Mouse (Mus musculus): ENCODE data around the gene Mcoln2. TPM values are rescaled to one million over a fixed set of nuclear protein-coding genes. Genes with fewer than 3 reads are reported as not detected.
A peak's percentile ranks its signal among the peaks of the same experiment; 100 is the strongest.

The Mcoln2 gene
- polyA plus RNA-seq, 1 experiment from 2014 or later, result 0.35 TPM

GRCm38 (mm10) chr3:146121310-146122124, 28.1 kb upstream of the Mcoln2 start:
- Histone ChIP-seq H3K4me1 (peaks cover 9% of the 10 kb centered on the region; the same call in 1 of the 2 replicates), H3K9ac (peak overlapping the region; percentile 18; the same call in 1 of the 2 replicates), H3K27ac (no peak overlapping the region), H3K9me3 (replicated peaks) (no peaks in the 10 kb centered on the region), H3K4me2 (replicated peaks) (peak overlapping the region; percentile 47), H3K27me3 (peaks cover 27% of the 10 kb centered on the region), H3K36me3 (no peaks in the 10 kb centered on the region), H3K4me3 (peak overlapping the region; percentile 21)
- peak; percentile 40; the same call in 1 of the 2 replicates for ATAC-seq (ENCODE audit: low FRiP score)
- 9% methylated on average over 25 of the region's 25 CpGs for WGBS

- H3K4me1 ChIP-seq, result peaks cover 9% of the 10 kb centered on the region; the same call in 1 of the 2 replicates
- ATAC-seq (ENCODE audit: low FRiP score), result no peak
- H3K27me3 ChIP-seq, result peaks cover 21% of the 10 kb centered on the region
- H3K9ac ChIP-seq, result no peak overlapping the region
- peak overlapping the region; percentile 47 for H3K4me2 ChIP-seq (replicated peaks)
- H3K27ac ChIP-seq, result no peak overlapping the region
- WGBS, result 41% methylated on average over 3 of the region's 3 CpGs
- H3K9me3 ChIP-seq (replicated peaks), result no peaks in the 10 kb centered on the region
- H3K36me3 ChIP-seq, result no peaks in the 10 kb centered on the region
- H3K4me3 ChIP-seq, result peak overlapping the region; percentile 21; the same call in 1 of the 2 replicates
Measured at GRCm38 (mm10) chr3:146122125-146122420, 27.6 kb upstream of the Mcoln2 start.

- H3K36me3 ChIP-seq, result no peaks in the 10 kb centered on the region
- H3K27me3 ChIP-seq, result peaks cover 12% of the 10 kb centered on the region
- H3K27ac ChIP-seq, result no peak overlapping the region
- no peaks in the 10 kb centered on the region for H3K9me3 ChIP-seq (replicated peaks)
- H3K4me1 ChIP-seq, result peaks cover 9% of the 10 kb centered on the region; the same call in 1 of the 2 replicates
- no peak overlapping the region for H3K4me2 ChIP-seq (replicated peaks)
- 85% methylated on average over 8 of the region's 8 CpGs for WGBS
- no peak overlapping the region for H3K4me3 ChIP-seq
- H3K9ac ChIP-seq, result no peak overlapping the region
- ATAC-seq (ENCODE audit: low FRiP score), result no peak
Measured at GRCm38 (mm10) chr3:146122807-146123463, 26.7 kb upstream of the Mcoln2 start.

DNA sequence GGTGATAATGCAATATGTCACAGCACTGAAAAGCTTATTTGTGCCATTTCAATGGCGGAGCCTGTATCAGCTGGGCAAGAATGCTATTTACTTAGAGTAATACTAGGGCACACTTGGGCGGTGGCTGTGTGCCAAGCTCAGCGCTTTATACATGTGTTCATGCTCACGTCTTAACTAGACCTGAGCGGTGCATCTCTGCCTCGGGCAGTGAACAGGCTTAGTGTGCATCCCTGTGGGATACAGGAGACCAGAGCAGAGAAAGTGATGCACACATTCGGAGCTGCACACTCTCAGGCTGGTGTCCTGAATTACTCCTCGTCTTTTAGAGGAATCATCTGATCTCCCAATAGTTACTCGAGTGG, 26.2 kb upstream of the Mcoln2 start:
- Histone ChIP-seq H3K27ac (no peak overlapping the region), H3K4me1 (peaks cover 9% of the 10 kb centered on the region; the same call in 1 of the 2 replicates), H3K36me3 (no peaks in the 10 kb centered on the region), H3K9ac (no peak overlapping the region), H3K9me3 (replicated peaks) (no peaks in the 10 kb centered on the region), H3K4me3 (no peak overlapping the region), H3K27me3 (peaks cover 7% of the 10 kb centered on the region), H3K4me2 (replicated peaks) (no peak overlapping the region)
- WGBS, result 83% methylated on average over 9 of the region's 9 CpGs
- ATAC-seq (ENCODE audit: low FRiP score), result no peak; the same call in 1 of the 2 replicates

GRCm38 (mm10) chr3:146127205-146127604, 22.4 kb upstream of the Mcoln2 start:
- H3K9ac ChIP-seq, result no peak overlapping the region
- no peak overlapping the region for H3K27ac ChIP-seq
- H3K9me3 ChIP-seq (replicated peaks), result no peaks in the 10 kb centered on the region
- no peaks in the 10 kb centered on the region for H3K36me3 ChIP-seq
- H3K4me2 ChIP-seq (replicated peaks), result no peak overlapping the region
- 78% methylated on average over 6 of the region's 6 CpGs for WGBS
- H3K4me3 ChIP-seq, result no peak overlapping the region
- H3K4me1 ChIP-seq, result 0 out of 2 replicates have a peak, but pooled peaks cover 3% of the 10 kb centered on the region
- no peaks in the 10 kb centered on the region for H3K27me3 ChIP-seq
- ATAC-seq (ENCODE audit: low FRiP score), result no peak

- H3K9ac ChIP-seq, result no peak overlapping the region
- ATAC-seq (ENCODE audit: low FRiP score), result no peak
- H3K4me2 ChIP-seq (replicated peaks), result no peak overlapping the region
- WGBS, result 74% methylated on average over 9 of the region's 9 CpGs
- H3K4me1 ChIP-seq, result no peaks in the 10 kb centered on the region
- no peak overlapping the region for H3K4me3 ChIP-seq
- H3K27me3 ChIP-seq, result no peaks in the 10 kb centered on the region
- no peaks in the 10 kb centered on the region for H3K36me3 ChIP-seq
- no peak overlapping the region for H3K27ac ChIP-seq
- no peaks in the 10 kb centered on the region for H3K9me3 ChIP-seq (replicated peaks)
Measured at GRCm38 (mm10) chr3:146134834-146135233, 14.8 kb upstream of the Mcoln2 start.

DNA sequence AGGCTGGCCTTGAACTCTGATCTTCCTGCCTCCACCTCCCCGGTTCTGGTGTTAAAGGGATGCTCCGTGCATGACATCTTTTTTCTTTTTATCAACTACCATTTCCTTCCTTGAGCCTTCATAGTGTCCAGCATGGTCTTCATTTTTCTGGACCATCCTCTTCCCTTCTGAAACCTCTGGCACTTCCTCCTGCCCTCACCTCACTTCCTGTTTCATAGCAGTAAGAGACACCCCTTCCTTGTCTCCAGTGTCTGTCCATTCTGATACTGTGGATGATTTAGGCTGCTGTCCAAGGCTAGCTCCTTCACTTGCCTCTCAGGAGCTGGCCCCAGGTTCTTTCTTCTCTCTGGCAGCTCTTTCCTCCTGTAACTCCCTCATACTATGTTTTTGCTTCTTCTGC, 14.2 kb upstream of the Mcoln2 start:
- Histone ChIP-seq H3K4me1 (no peaks in the 10 kb centered on the region), H3K9me3 (replicated peaks) (no peaks in the 10 kb centered on the region), H3K27ac (no peak overlapping the region), H3K27me3 (no peaks in the 10 kb centered on the region), H3K4me2 (replicated peaks) (no peak overlapping the region), H3K36me3 (no peaks in the 10 kb centered on the region), H3K4me3 (no peak overlapping the region), H3K9ac (no peak overlapping the region)
- 89% methylated on average over 2 of the region's 2 CpGs for WGBS
- ATAC-seq (ENCODE audit: low FRiP score), result no peak

DNA sequence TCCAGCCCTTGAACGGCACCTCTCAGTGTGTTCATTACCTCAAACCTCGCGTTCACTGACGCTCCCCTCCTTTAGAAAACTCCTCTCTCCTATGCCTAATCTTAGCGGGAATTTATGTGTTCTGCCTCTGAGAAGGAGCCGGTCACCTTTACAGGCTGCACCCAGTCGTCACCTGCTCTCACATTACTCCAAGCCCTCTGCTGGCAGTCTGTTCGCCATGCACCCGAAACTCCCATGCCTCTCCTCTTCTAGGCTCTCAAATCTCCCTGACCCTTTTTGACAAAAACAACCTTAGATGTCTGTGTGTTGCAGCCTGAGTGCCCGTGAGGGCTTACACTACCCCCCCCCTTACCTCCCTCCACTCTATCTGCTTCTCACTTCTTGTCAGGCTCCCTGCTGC, 13.2 kb upstream of the Mcoln2 start:
- Histone ChIP-seq H3K36me3 (no peaks in the 10 kb centered on the region), H3K9ac (no peak overlapping the region), H3K4me3 (no peak overlapping the region), H3K4me1 (no peaks in the 10 kb centered on the region), H3K27ac (no peak overlapping the region), H3K9me3 (replicated peaks) (no peaks in the 10 kb centered on the region), H3K4me2 (replicated peaks) (no peak overlapping the region), H3K27me3 (no peaks in the 10 kb centered on the region)
- 37% methylated on average over 10 of the region's 10 CpGs for WGBS
- ATAC-seq (ENCODE audit: low FRiP score), result no peak

- H3K4me2 ChIP-seq (replicated peaks), result no peak overlapping the region
- 94% methylated on average over 7 of the region's 7 CpGs for WGBS
- H3K27me3 ChIP-seq, result no peaks in the 10 kb centered on the region
- no peaks in the 10 kb centered on the region for H3K36me3 ChIP-seq
- ATAC-seq (ENCODE audit: low FRiP score), result no peak
- H3K9me3 ChIP-seq (replicated peaks), result no peaks in the 10 kb centered on the region
- no peaks in the 10 kb centered on the region for H3K4me1 ChIP-seq
- H3K4me3 ChIP-seq, result no peak overlapping the region
- no peak overlapping the region for H3K27ac ChIP-seq
- H3K9ac ChIP-seq, result no peak overlapping the region
Measured at GRCm38 (mm10) chr3:146140276-146140675, 9.4 kb upstream of the Mcoln2 start.

- Histone ChIP-seq H3K9ac (no peak overlapping the region), H3K9me3 (replicated peaks) (no peaks in the 10 kb centered on the region), H3K4me3 (no peak overlapping the region), H3K27ac (no peak overlapping the region), H3K27me3 (no peaks in the 10 kb centered on the region), H3K4me1 (no peaks in the 10 kb centered on the region), H3K36me3 (no peaks in the 10 kb centered on the region), H3K4me2 (replicated peaks) (no peak overlapping the region)
- WGBS, result 78% methylated on average over 7 of the region's 7 CpGs
- ATAC-seq (ENCODE audit: low FRiP score), result no peak
Measured at GRCm38 (mm10) chr3:146142523-146142922, 7.1 kb upstream of the Mcoln2 start.

- 60% methylated on average over 5 of the region's 5 CpGs for WGBS
- Histone ChIP-seq H3K4me2 (replicated peaks) (no peak overlapping the region), H3K27ac (no peak overlapping the region), H3K4me3 (no peak overlapping the region), H3K36me3 (no peaks in the 10 kb centered on the region), H3K9ac (no peak overlapping the region), H3K9me3 (replicated peaks) (no peaks in the 10 kb centered on the region), H3K4me1 (peaks cover 10% of the 10 kb centered on the region), H3K27me3 (peaks cover 19% of the 10 kb centered on the region)
- no peak for ATAC-seq (ENCODE audit: low FRiP score)
Measured at GRCm38 (mm10) chr3:146145501-146145900, 4.1 kb upstream of the Mcoln2 start.

GRCm38 (mm10) chr3:146146131-146146530, 3.5 kb upstream of the Mcoln2 start:
- Histone ChIP-seq H3K4me2 (replicated peaks) (no peak overlapping the region), H3K4me3 (no peak overlapping the region), H3K4me1 (peaks cover 12% of the 10 kb centered on the region), H3K27ac (no peak overlapping the region), H3K27me3 (peaks cover 25% of the 10 kb centered on the region), H3K36me3 (no peaks in the 10 kb centered on the region), H3K9me3 (replicated peaks) (no peaks in the 10 kb centered on the region), H3K9ac (no peak overlapping the region)
- no peak for ATAC-seq (ENCODE audit: low FRiP score)
- 75% methylated on average over 5 of the region's 5 CpGs for WGBS

- H3K9me3 ChIP-seq (replicated peaks), result no peaks in the 10 kb centered on the region
- H3K4me3 ChIP-seq, result peak overlapping the region; percentile 38
- H3K9ac ChIP-seq, result peak overlapping the region; percentile 49
- peaks cover 18% of the 10 kb centered on the region for H3K4me1 ChIP-seq
- H3K27ac ChIP-seq, result no peak overlapping the region
- WGBS, result 1% methylated on average over 26 of the region's 26 CpGs
- H3K4me2 ChIP-seq (replicated peaks), result peak overlapping the region; percentile 90
- peak; percentile 48; the same call in 1 of the 2 replicates for ATAC-seq (ENCODE audit: low FRiP score)
- H3K27me3 ChIP-seq, result peaks cover 34% of the 10 kb centered on the region
- H3K36me3 ChIP-seq, result no peaks in the 10 kb centered on the region
Measured at GRCm38 (mm10) chr3:146150058-146150400, 396 bp downstream of the Mcoln2 start.

Data from hindbrain, embryonic 12.5 days (tissue).